Mouse (Mus musculus): ENCODE measurements around the gene Amdhd2. TPM values are rescaled to one million over a fixed set of nuclear protein-coding genes. Genes with fewer than 3 reads are reported as not detected.
A peak's percentile ranks its signal among the peaks of the same experiment; 100 is the strongest.

The Amdhd2 gene
- polyA plus RNA-seq, 1 experiment from 2014 or later: 25.2 TPM

DNA sequence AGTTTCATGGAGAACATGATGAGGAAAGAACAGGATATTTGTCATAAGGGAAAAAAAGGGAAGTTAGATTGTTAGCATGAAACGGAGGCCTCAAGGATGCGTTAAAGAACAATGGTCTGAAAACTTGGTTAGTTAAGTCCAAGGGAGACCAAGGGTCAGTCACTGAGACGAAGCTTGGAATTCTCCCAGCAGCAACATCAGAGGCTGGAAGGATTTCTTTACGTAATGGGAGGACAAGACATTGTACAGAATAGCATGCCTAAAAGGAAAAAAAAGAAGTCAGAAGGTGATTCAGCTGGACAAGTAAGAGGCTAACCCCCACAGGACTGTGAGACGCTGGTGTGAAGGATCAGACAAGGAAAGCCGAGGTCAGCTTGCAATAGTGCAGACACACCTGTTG is 3.6 kb upstream of the Amdhd2 start:
- H3K4me1 ChIP-seq (ENCODE audit: control insufficient read depth, insufficient read depth, low read length): peaks cover 27% of the 10 kb centered on the region
- no peak overlapping the region for H3K9ac ChIP-seq (ENCODE audit: low read length)
- no peaks in the 10 kb centered on the region for H3K27me3 ChIP-seq (ENCODE audit: control insufficient read depth, insufficient read depth, low read length)
- no peak for ATAC-seq (replicated peaks; ENCODE audit: extremely low read depth, insufficient read depth, low FRiP score)
- no peak overlapping the region for H3K4me3 ChIP-seq (ENCODE audit: low read length)
- 80% methylated on average over 6 of the region's 6 CpGs for WGBS
- H3K27ac ChIP-seq (ENCODE audit: low read length): no peak overlapping the region; the same call in 1 of the 2 replicates
- no peaks in the 10 kb centered on the region for H3K9me3 ChIP-seq (replicated peaks; ENCODE audit: control insufficient read depth, low read length)
- H3K36me3 ChIP-seq (ENCODE audit: control insufficient read depth, insufficient read depth): peaks cover 16% of the 10 kb centered on the region
- H3K4me2 ChIP-seq (ENCODE audit: low read depth, low read length): peak overlapping the region; percentile 84; the same call in 1 of the 2 replicates

DNA sequence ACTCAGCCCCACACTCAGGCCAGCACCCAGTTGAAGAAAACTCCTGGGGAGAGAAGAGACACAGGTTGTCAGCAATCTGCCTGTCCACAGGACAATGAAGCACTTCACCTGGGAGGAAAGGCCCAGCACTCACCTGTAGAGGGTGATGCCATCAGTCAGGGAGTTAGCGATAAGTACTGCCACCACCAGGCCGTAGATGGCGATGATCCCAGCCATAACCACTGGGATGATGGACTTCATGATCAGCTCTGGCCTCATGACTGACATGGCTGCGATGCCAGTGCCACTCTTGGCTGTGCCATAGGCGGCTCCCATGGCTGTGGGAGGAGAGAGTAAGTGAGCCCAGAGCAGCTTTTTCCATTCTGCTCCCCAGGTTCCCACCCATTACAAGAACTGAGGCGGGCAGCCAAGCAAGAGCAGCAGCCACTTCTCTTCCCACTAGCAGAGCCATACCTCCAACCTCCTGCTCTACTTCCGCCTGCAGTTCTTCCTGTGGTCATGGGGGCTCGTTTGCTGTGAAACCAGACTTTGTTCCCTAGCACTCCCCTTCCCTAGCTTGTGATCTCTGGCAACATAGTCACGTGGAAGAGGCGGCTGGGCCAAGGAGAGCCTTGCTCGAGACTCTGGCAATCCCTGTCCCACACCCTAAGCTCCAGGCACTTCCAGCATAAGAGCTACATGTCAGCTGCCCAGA is 1.1 kb upstream of the Amdhd2 start:
- H3K36me3 ChIP-seq (ENCODE audit: control insufficient read depth, insufficient read depth): peaks cover 16% of the 10 kb centered on the region
- no peak overlapping the region for H3K9ac ChIP-seq (ENCODE audit: low read length)
- no peaks in the 10 kb centered on the region for H3K27me3 ChIP-seq (ENCODE audit: control insufficient read depth, insufficient read depth, low read length)
- ATAC-seq (replicated peaks; ENCODE audit: extremely low read depth, insufficient read depth, low FRiP score): no peak
- H3K4me3 ChIP-seq (ENCODE audit: low read length): no peak overlapping the region
- WGBS: 76% methylated on average over 11 of the region's 11 CpGs
- H3K4me1 ChIP-seq (ENCODE audit: control insufficient read depth, insufficient read depth, low read length): peaks cover 24% of the 10 kb centered on the region
- no peak overlapping the region for H3K4me2 ChIP-seq (ENCODE audit: low read depth, low read length)
- H3K27ac ChIP-seq (ENCODE audit: low read length): no peak overlapping the region
- H3K9me3 ChIP-seq (replicated peaks; ENCODE audit: control insufficient read depth, low read length): no peaks in the 10 kb centered on the region

DNA sequence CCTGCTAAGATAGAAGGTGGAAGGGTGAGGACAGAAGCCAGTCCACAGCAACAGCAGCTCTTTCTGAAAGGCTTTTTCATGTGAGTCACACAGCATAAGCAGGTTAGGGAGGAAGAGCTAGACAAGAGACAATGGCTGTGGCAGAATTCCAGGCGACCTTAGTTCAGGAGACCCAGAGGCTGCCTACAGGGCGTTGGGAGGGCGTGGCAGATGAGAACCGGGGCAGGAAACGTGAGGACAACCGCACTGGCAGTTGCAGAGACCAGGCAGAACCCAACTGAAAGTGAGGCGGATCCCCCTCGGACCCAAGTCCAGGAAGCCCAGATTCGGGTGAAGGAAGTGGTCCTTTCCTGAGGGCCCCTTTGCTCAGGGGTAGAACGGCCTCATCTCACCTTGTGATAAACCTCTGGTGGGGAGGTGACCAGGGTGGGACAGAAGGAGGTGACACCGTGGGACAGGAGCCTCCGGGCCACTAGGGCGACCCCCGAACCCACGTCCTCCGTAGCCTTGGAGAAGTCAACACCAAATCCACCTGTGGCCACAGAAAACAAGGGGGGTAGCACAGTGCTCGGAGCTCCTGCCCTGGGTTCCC is 886 bp downstream of the Amdhd2 start:
- Histone ChIP-seq H3K4me1 (ENCODE audit: control insufficient read depth, insufficient read depth, low read length) (peaks cover 15% of the 10 kb centered on the region), H3K9me3 (replicated peaks; ENCODE audit: control insufficient read depth, low read length) (no peaks in the 10 kb centered on the region), H3K36me3 (ENCODE audit: control insufficient read depth, insufficient read depth) (peaks cover 15% of the 10 kb centered on the region), H3K27ac (ENCODE audit: low read length) (peak overlapping the region; percentile 86), H3K4me2 (ENCODE audit: low read depth, low read length) (peak overlapping the region; percentile 99), H3K9ac (ENCODE audit: low read length) (peak overlapping the region; percentile 86), H3K27me3 (ENCODE audit: control insufficient read depth, insufficient read depth, low read length) (no peaks in the 10 kb centered on the region), H3K4me3 (ENCODE audit: low read length) (peak overlapping the region; percentile 89)
- WGBS: 15% methylated on average over 17 of the region's 17 CpGs
- ATAC-seq (replicated peaks; ENCODE audit: extremely low read depth, insufficient read depth, low FRiP score): no peak; the same call in 1 of the 2 replicates

DNA sequence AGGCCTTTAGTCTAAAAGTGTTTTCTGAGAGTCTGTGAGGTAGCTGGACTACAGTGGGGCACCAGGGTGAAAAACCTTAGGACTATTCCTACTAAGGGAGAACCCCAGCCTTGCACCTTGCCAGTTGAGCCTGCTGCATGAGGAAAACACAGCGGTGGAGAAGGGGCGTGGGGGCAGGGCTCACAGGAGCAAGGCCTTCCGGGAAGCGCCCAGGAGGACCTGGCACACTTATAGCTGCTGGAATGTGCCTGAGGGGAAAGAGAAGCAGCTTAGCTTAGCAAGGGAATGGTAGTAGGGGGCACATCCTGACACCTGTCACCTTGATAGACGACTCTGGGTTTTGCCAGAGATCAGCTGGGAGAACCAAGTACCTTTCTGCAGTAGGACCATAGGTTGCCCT is 2.1 kb downstream of the Amdhd2 start:
- H3K9ac ChIP-seq (ENCODE audit: low read length): no peak overlapping the region
- H3K9me3 ChIP-seq (replicated peaks; ENCODE audit: control insufficient read depth, low read length): no peaks in the 10 kb centered on the region
- no peaks in the 10 kb centered on the region for H3K27me3 ChIP-seq (ENCODE audit: control insufficient read depth, insufficient read depth, low read length)
- H3K4me2 ChIP-seq (ENCODE audit: low read depth, low read length): no peak overlapping the region
- no peak overlapping the region for H3K4me3 ChIP-seq (ENCODE audit: low read length)
- no peak overlapping the region for H3K27ac ChIP-seq (ENCODE audit: low read length)
- H3K4me1 ChIP-seq (ENCODE audit: control insufficient read depth, insufficient read depth, low read length): peaks cover 10% of the 10 kb centered on the region
- no peak for ATAC-seq (replicated peaks; ENCODE audit: extremely low read depth, insufficient read depth, low FRiP score)
- peaks cover 4% of the 10 kb centered on the region for H3K36me3 ChIP-seq (ENCODE audit: control insufficient read depth, insufficient read depth)
- 63% methylated on average over 5 of the region's 5 CpGs for WGBS

DNA sequence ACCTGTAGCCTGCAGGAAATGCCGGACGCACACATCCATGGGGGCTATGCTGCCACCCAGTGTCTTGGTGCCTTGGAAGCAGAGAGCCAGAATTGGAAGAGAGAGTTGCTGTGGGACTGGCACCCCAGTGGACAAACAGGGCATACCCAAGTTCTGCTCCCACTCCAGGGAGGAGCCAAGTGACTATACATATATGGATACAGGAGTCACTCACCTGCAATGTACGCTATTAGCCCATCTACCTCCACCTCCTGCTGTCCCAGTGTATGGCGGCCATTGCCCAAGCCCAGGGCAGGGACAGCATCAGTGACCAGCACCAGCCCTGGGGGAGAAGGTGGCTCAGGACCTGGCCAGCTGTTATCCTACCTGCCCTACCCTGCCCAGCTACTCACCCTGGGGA is 6.0 kb downstream of the Amdhd2 start:
- 87% methylated on average over 4 of the region's 4 CpGs for WGBS
- H3K9me3 ChIP-seq (replicated peaks; ENCODE audit: control insufficient read depth, low read length): no peaks in the 10 kb centered on the region
- H3K4me3 ChIP-seq (ENCODE audit: low read length): no peak overlapping the region
- H3K4me2 ChIP-seq (ENCODE audit: low read depth, low read length): no peak overlapping the region
- no peaks in the 10 kb centered on the region for H3K27me3 ChIP-seq (ENCODE audit: control insufficient read depth, insufficient read depth, low read length)
- no peak overlapping the region for H3K9ac ChIP-seq (ENCODE audit: low read length)
- peaks cover 4% of the 10 kb centered on the region for H3K4me1 ChIP-seq (ENCODE audit: control insufficient read depth, insufficient read depth, low read length)
- no peak overlapping the region for H3K27ac ChIP-seq (ENCODE audit: low read length)
- H3K36me3 ChIP-seq (ENCODE audit: control insufficient read depth, insufficient read depth): no peaks in the 10 kb centered on the region; the same call in 1 of the 2 replicates
- no peak for ATAC-seq (replicated peaks; ENCODE audit: extremely low read depth, insufficient read depth, low FRiP score)

DNA sequence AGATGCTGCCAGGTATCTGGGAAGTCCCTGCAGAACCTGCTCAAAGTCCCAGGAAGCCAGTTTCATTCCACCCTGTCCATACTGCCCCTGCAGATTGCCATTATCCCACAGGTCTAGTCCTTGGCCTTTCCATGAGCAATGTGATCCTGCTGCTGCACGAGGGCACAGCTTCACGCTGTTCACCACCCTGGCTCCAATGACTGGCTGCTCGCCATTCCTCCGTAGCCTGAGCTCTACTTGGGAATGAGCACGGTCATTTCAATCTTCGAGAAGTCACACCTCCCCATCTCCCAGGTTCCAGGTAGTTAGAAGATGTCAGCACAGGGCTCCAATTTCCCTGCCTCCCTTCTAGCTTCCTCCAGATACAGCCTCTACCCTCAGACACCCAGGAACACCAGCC is 6.4 kb downstream of the Amdhd2 start:
- Histone ChIP-seq H3K4me3 (ENCODE audit: low read length) (no peak overlapping the region), H3K27ac (ENCODE audit: low read length) (no peak overlapping the region), H3K4me1 (ENCODE audit: control insufficient read depth, insufficient read depth, low read length) (0 out of 2 replicates have a peak, but pooled peaks cover 2% of the 10 kb centered on the region), H3K9me3 (replicated peaks; ENCODE audit: control insufficient read depth, low read length) (no peaks in the 10 kb centered on the region), H3K4me2 (ENCODE audit: low read depth, low read length) (no peak overlapping the region), H3K36me3 (ENCODE audit: control insufficient read depth, insufficient read depth) (no peaks in the 10 kb centered on the region; the same call in 1 of the 2 replicates), H3K27me3 (ENCODE audit: control insufficient read depth, insufficient read depth, low read length) (no peaks in the 10 kb centered on the region), H3K9ac (ENCODE audit: low read length) (no peak overlapping the region)
- 89% methylated on average over 6 of the region's 6 CpGs for WGBS
- ATAC-seq (replicated peaks; ENCODE audit: extremely low read depth, insufficient read depth, low FRiP score): no peak

DNA sequence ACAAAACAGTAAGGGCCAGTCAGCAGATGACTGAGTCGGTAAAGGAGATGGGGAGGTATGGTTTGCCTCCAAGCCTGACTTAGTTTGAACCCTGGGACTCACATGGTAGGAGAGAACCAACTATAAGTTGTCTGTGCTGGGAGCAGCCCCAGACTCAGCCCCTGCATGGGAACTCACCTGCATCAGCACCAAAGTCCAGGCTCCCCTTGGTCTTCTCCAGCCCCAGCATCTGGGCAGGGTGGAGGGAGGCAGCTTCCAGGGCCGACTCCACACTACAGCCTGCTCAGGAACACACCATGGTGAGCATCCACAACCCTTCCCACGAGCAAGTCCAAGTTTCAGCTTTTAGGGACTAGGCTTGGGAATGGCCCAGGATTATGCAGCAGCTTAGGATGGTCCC is 7.2 kb downstream of the Amdhd2 start:
- Histone ChIP-seq H3K4me1 (ENCODE audit: control insufficient read depth, insufficient read depth, low read length) (peaks cover 4% of the 10 kb centered on the region; the same call in 1 of the 2 replicates), H3K4me3 (ENCODE audit: low read length) (no peak overlapping the region), H3K4me2 (ENCODE audit: low read depth, low read length) (no peak overlapping the region), H3K27me3 (ENCODE audit: control insufficient read depth, insufficient read depth, low read length) (no peaks in the 10 kb centered on the region), H3K9ac (ENCODE audit: low read length) (no peak overlapping the region), H3K9me3 (replicated peaks; ENCODE audit: control insufficient read depth, low read length) (no peaks in the 10 kb centered on the region), H3K36me3 (ENCODE audit: control insufficient read depth, insufficient read depth) (no peaks in the 10 kb centered on the region; the same call in 1 of the 2 replicates), H3K27ac (ENCODE audit: low read length) (no peak overlapping the region)
- ATAC-seq (replicated peaks; ENCODE audit: extremely low read depth, insufficient read depth, low FRiP score): no peak
- 85% methylated on average over 3 of the region's 3 CpGs for WGBS

DNA sequence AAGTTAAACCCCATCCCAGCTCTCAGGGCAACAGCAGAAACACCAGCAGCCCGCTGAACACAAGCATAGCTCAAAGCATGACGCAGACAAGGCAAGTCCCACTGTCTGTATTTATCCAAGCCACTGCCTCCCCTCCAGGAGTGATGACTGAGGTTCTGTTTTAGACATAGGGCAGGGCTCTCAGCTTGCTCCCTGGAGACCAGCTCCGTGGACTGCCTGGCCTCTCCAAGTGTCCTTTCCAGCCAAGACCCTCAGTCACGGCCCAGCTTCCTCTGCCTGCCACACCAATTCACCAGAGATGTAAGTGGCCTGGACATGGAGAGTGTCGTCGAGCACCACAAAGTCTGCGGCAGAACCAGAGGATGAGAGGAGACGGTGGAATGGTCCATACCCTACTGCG is 7.8 kb downstream of the Amdhd2 start:
- no peaks in the 10 kb centered on the region; the same call in 1 of the 2 replicates for H3K36me3 ChIP-seq (ENCODE audit: control insufficient read depth, insufficient read depth)
- H3K4me3 ChIP-seq (ENCODE audit: low read length): no peak overlapping the region
- H3K9me3 ChIP-seq (replicated peaks; ENCODE audit: control insufficient read depth, low read length): no peaks in the 10 kb centered on the region
- no peak overlapping the region for H3K4me2 ChIP-seq (ENCODE audit: low read depth, low read length)
- no peak overlapping the region for H3K9ac ChIP-seq (ENCODE audit: low read length)
- peaks cover 4% of the 10 kb centered on the region; the same call in 1 of the 2 replicates for H3K4me1 ChIP-seq (ENCODE audit: control insufficient read depth, insufficient read depth, low read length)
- WGBS: 88% methylated on average over 9 of the region's 9 CpGs
- no peak overlapping the region for H3K27ac ChIP-seq (ENCODE audit: low read length)
- H3K27me3 ChIP-seq (ENCODE audit: control insufficient read depth, insufficient read depth, low read length): no peaks in the 10 kb centered on the region
- no peak for ATAC-seq (replicated peaks; ENCODE audit: extremely low read depth, insufficient read depth, low FRiP score)

DNA sequence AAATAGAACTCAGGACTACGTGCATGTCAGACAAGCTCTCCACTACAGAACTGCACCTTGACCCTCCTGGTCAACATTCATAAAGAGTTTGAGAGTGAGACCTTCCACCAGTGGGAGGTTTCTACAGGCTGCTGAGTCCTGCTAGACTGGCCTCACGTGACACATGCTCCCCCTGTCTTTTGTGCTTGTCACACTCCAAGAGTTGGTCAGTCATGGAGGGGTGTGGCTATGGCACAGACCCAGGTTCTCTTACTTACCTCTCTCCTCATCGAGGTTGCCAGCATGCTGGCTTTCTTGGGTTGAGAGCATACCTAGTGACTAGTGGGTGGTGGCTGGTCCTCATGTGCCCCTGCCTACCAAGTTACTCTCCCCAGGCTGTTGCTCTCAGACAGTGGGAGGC is 9.1 kb downstream of the Amdhd2 start:
- Histone ChIP-seq H3K4me3 (ENCODE audit: low read length) (no peak overlapping the region), H3K27ac (ENCODE audit: low read length) (no peak overlapping the region), H3K9me3 (replicated peaks; ENCODE audit: control insufficient read depth, low read length) (no peaks in the 10 kb centered on the region), H3K27me3 (ENCODE audit: control insufficient read depth, insufficient read depth, low read length) (no peaks in the 10 kb centered on the region), H3K4me1 (ENCODE audit: control insufficient read depth, insufficient read depth, low read length) (peaks cover 4% of the 10 kb centered on the region; the same call in 1 of the 2 replicates), H3K4me2 (ENCODE audit: low read depth, low read length) (no peak overlapping the region), H3K36me3 (ENCODE audit: control insufficient read depth, insufficient read depth) (no peaks in the 10 kb centered on the region; the same call in 1 of the 2 replicates), H3K9ac (ENCODE audit: low read length) (no peak overlapping the region)
- ATAC-seq (replicated peaks; ENCODE audit: extremely low read depth, insufficient read depth, low FRiP score): no peak
- WGBS: 52% methylated on average over 3 of the region's 3 CpGs

Measured in heart, embryonic 16.5 days (tissue).